Comparison of ENCODE assay signal across 8 mouse cellular contexts in genomic region chr4:114405682-114406354, GRCm38 (mm10). TPM values are rescaled to one million over a fixed set of nuclear protein-coding genes. Genes with fewer than 3 reads are reported as not detected.
DNase-seq lines count a peak whose midpoint lies in the region; ATAC-seq lines count a peak whose summit lies in the region.

No protein-coding gene starts in this region.

- peak overlapping the region; percentile 80 for H3K4me3 ChIP-seq in embryonic facial prominence, embryonic 11.5 days (ENCODE audit: low read depth, low read length)
- H3K4me3 ChIP-seq in midbrain, embryonic 10.5 days, result peak overlapping the region; percentile 75

- WGBS in embryonic facial prominence, embryonic 11.5 days, result under 1% methylated on average over 13 of the region's 74 CpGs
- WGBS in midbrain, embryonic 10.5 days, result under 1% methylated on average over 43 of the region's 74 CpGs

- ATAC-seq in embryonic facial prominence, embryonic 11.5 days (replicated peaks; ENCODE audit: insufficient number of reproducible peaks, low FRiP score, low TSS enrichment, low read depth), result peak; percentile 78

- H3K36me3 ChIP-seq in embryonic facial prominence, embryonic 11.5 days (replicated peaks; ENCODE audit: control insufficient read depth, insufficient read depth, low read depth, low read length), result no peaks in the 10 kb centered on the region
- H3K36me3 ChIP-seq in midbrain, embryonic 10.5 days, result no peaks in the 10 kb centered on the region

- DNase-seq in adrenal gland, postnatal 36 days, result peak; percentile 91 to 92
- DNase-seq in embryonic facial prominence, embryonic 11.5 days (ENCODE audit: low spot score), result peak; percentile 93
- DNase-seq in heart, adult 11 months, result peak; percentile 99
- DNase-seq in kidney, adult 11 months, result peak; percentile 95
- DNase-seq in left cerebral cortex, postnatal 36 days (ENCODE audit: low spot score in 2 of 2), result peak; percentile 86 to 88
- DNase-seq in midbrain, embryonic 10.5 days (ENCODE audit: low spot score), result peak; percentile 94
- DNase-seq in right cerebral cortex, postnatal 4 days, result peak; percentile 75
- DNase-seq in urinary bladder, postnatal 4 days (ENCODE audit: low spot score in 2 of 2), result peak; percentile 83 to 91

- intact Hi-C loops in left cerebral cortex, postnatal 36 days (cut with DNase I), result loop anchor here (5.0 to 10.0 kb wide), 2 partner anchors 36 to 229 kb away; no protein-coding TSS in a partner anchor

- peak overlapping the region; percentile 98 for H3K4me2 ChIP-seq in embryonic facial prominence, embryonic 11.5 days (ENCODE audit: low read depth, low read length)

- peaks cover 9% of the 10 kb centered on the region for H3K27me3 ChIP-seq in embryonic facial prominence, embryonic 11.5 days (ENCODE audit: control insufficient read depth, insufficient read depth, low read length)
- peaks cover 54% of the 10 kb centered on the region for H3K27me3 ChIP-seq in midbrain, embryonic 10.5 days (ENCODE audit: low read depth, poor library complexity, severe bottlenecking)

- H3K27ac ChIP-seq in embryonic facial prominence, embryonic 11.5 days (replicated peaks; ENCODE audit: low read depth, low read length), result peak overlapping the region; percentile 73
- H3K27ac ChIP-seq in midbrain, embryonic 10.5 days (replicated peaks), result peak overlapping the region; percentile 92

- peaks cover 13% of the 10 kb centered on the region for H3K4me1 ChIP-seq in embryonic facial prominence, embryonic 11.5 days (ENCODE audit: control insufficient read depth, insufficient read depth, low read length)
- peaks cover 50% of the 10 kb centered on the region for H3K4me1 ChIP-seq in midbrain, embryonic 10.5 days

- H3K9me3 ChIP-seq in embryonic facial prominence, embryonic 11.5 days (replicated peaks; ENCODE audit: control insufficient read depth, low read length), result no peaks in the 10 kb centered on the region
- H3K9me3 ChIP-seq in midbrain, embryonic 10.5 days (replicated peaks), result no peaks in the 10 kb centered on the region

- peak overlapping the region; percentile 82 for H3K9ac ChIP-seq in embryonic facial prominence, embryonic 11.5 days (replicated peaks; ENCODE audit: low read length)

RNA-seq across cellular contexts. Expression of gene Trabd2b, which starts 0.7 kb away (rescaled TPM):
- 1 to 10 TPM; 1.3 to 2.2 TPM for total RNA-seq in adrenal gland, postnatal 36 days (2021)
- polyA plus RNA-seq in embryonic facial prominence, embryonic 11.5 days (2014; fragmentation: Nextera tagmentation; extraction: Ambion mirVana), result 0.65 and 0.93 TPM in 2 replicates
- total RNA-seq in left cerebral cortex, postnatal 36 days (2021), result 1 to 10 TPM; 4.4 to 4.9 TPM
- polyA plus RNA-seq in midbrain, embryonic 10.5 days (2016; fragmentation: Nextera tagmentation; extraction: Ambion mirVana), result 1.8 TPM in 2 replicates

Comparison
In these comparisons a context has a peak if more than half of its experiments do, and no peak if none do; other contexts are left out.
1. Peak in every context shown above with its lines: DNase-seq, ATAC-seq, H3K4me3 ChIP-seq and H3K27ac ChIP-seq.